In the genomic region with DNA sequence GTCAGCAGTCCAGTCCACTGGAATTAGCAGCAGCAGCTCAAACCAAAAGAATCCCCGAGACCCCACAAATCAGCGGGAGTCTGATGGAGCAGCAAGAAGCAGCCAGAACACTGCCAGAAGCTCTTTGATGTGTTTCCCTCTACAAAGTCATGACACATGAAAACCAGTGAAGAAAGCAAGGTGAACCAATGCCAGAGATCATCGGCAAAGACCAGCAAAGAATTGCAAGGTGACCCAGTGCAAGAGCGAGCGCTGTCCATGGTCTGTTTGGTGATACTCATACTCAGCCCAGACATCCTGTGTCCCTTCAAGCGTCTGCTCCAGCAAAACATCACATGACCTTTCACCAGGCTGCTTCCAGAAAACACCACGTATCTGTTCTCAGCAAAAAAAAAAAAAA, we compare ENCODE assay signal across 25 mouse cellular contexts. TPM values are rescaled to one million over a fixed set of nuclear protein-coding genes. Genes with fewer than 3 reads are reported as not detected.
DNase-seq lines count a peak whose midpoint lies in the region; ATAC-seq and TF ChIP-seq lines count a peak whose summit lies in the region.
"Had no signal": no experiment of that assay in that cellular context is flagged by ENCODE, and none has a peak within 500 bp of the region (broad histone marks: within the 10 kb centered on the region; RNA-seq: fewer than 3 reads in every experiment).

No protein-coding gene starts in this region.

- TF ChIP-seq POLR2A in myocyte (IDR thresholded peaks at IDR 0.05; ENCODE audit: insufficient read length, low read depth) = no peak

- peak; percentile 25 for DNase-seq in heart, adult 11 months
- peak; percentile 39 for DNase-seq in ES-CJ7 (ENCODE audit: low read depth, low spot score)
- peak; percentile 49 for DNase-seq in R1 (ENCODE audit: low read depth, low spot score)
- DNase-seq in embryo, embryonic 9.5 days (ENCODE audit: extremely low spot score) = no peak
- DNase-seq in right cerebral cortex, postnatal 10 days (ENCODE audit: low spot score in 2 of 2) = no peak
- DNase-seq: adrenal gland, adult 8-10 months; adrenal gland, postnatal 25 days; B cell, adult 2 months; cerebellum, adult 11 months; cerebellum, adult 18-20 months; cerebellum, adult 8-10 months; cerebellum, adult 9-11 months; cerebellum, postnatal 14 days; cerebellum, postnatal 36 days; embryo, embryonic 11 days; forebrain, postnatal 0 days had no signal

- no peaks in the 10 kb centered on the region for H3K27me3 ChIP-seq in heart, embryonic 11.5 days (ENCODE audit: control insufficient read depth, insufficient read depth, low read length)
- no peaks in the 10 kb centered on the region for H3K27me3 ChIP-seq in myocyte (ENCODE audit: control insufficient read depth, insufficient read depth, insufficient read length)
- H3K27me3 ChIP-seq: embryonic facial prominence, embryonic 12.5 days; forebrain, embryonic 13.5 days; forebrain, embryonic 15.5 days had no signal

- no peaks in the 10 kb centered on the region for H3K79me2 ChIP-seq in myocyte (ENCODE audit: control insufficient read depth, insufficient read depth)

- no peak overlapping the region for H3K4me2 ChIP-seq in heart, embryonic 11.5 days
- H3K4me2 ChIP-seq in myocyte (ENCODE audit: low read depth) = no peak overlapping the region
- H3K4me2 ChIP-seq: embryonic facial prominence, embryonic 12.5 days; forebrain, embryonic 13.5 days; forebrain, embryonic 15.5 days had no signal

- H3ac ChIP-seq in myocyte (ENCODE audit: control insufficient read depth, insufficient read length) = no peak overlapping the region

- no peaks in the 10 kb centered on the region for H3K36me3 ChIP-seq in heart, embryonic 11.5 days (ENCODE audit: control insufficient read depth, insufficient read depth, low read length)
- H3K36me3 ChIP-seq in myocyte (ENCODE audit: control insufficient read depth, insufficient read depth) = no peaks in the 10 kb centered on the region
- H3K36me3 ChIP-seq: embryonic facial prominence, embryonic 10.5 days; embryonic facial prominence, embryonic 12.5 days; forebrain, embryonic 15.5 days had no signal

- no peak overlapping the region for H3K4me3 ChIP-seq in heart, embryonic 11.5 days (ENCODE audit: low read depth, low read length)
- H3K4me3 ChIP-seq in myocyte = no peak overlapping the region
- H3K4me3 ChIP-seq: embryonic facial prominence, embryonic 10.5 days; embryonic facial prominence, embryonic 12.5 days; forebrain, embryonic 13.5 days; forebrain, embryonic 15.5 days had no signal

- H3K9ac ChIP-seq in heart, embryonic 11.5 days (ENCODE audit: low read depth, low read length) = no peak overlapping the region
- H3K9ac ChIP-seq: embryonic facial prominence, embryonic 12.5 days; forebrain, embryonic 13.5 days; forebrain, embryonic 15.5 days; forebrain, postnatal 0 days had no signal

- H3K4me1 ChIP-seq in heart, embryonic 11.5 days (ENCODE audit: control insufficient read depth, insufficient read depth, low read length) = peaks cover 8% of the 10 kb centered on the region; the same call in 1 of the 2 replicates
- H3K4me1 ChIP-seq: embryonic facial prominence, embryonic 10.5 days; embryonic facial prominence, embryonic 12.5 days; forebrain, embryonic 15.5 days had no signal

- H3K9me3 ChIP-seq in heart, embryonic 11.5 days (replicated peaks; ENCODE audit: control insufficient read depth, low read length) = no peaks in the 10 kb centered on the region
- H3K9me3 ChIP-seq: embryonic facial prominence, embryonic 10.5 days; forebrain, embryonic 13.5 days; forebrain, embryonic 15.5 days had no signal

- no peak for ATAC-seq in heart, embryonic 11.5 days (replicated peaks; ENCODE audit: insufficient number of reproducible peaks, low FRiP score, low TSS enrichment)
- ATAC-seq: activated CD4-positive, CD25-positive, alpha-beta regulatory T cell, adult 4 months; CD4-positive, CD25-positive, alpha-beta regulatory T cell, adult 4 months; forebrain, embryonic 13.5 days; forebrain, embryonic 15.5 days; forebrain, postnatal 0 days; Patski had no signal

- WGBS in heart, embryonic 11.5 days (ENCODE audit: insufficient replicate concordance) = 87% methylated on average over 7 of the region's 7 CpGs

- no peak overlapping the region for H3K27ac ChIP-seq in heart, embryonic 11.5 days (ENCODE audit: low read depth, low read length)
- H3K27ac ChIP-seq: embryonic facial prominence, embryonic 10.5 days; embryonic facial prominence, embryonic 12.5 days; forebrain, embryonic 13.5 days; forebrain, embryonic 15.5 days had no signal

TF ChIP-seq in myocyte, 11 proteins besides CTCF, POLR2A, EP300 and RAD21:
- TF ChIP-seq CEBPB (IDR thresholded peaks at IDR 0.05; ENCODE audit: insufficient read depth, poor library complexity, severe bottlenecking) = no peak
- peak; percentile 87 for TF ChIP-seq REST (IDR thresholded peaks at IDR 0.05; ENCODE audit: insufficient read depth, insufficient read length)

RNA-seq across cellular contexts. Expression of a gene that starts 14.9 kb away (rescaled TPM):
- polyA plus RNA-seq in heart, embryonic 11.5 days (2014; fragmentation: Nextera tagmentation; extraction: Ambion mirVana) = 24.2 and 29.5 TPM in 2 replicates
- polyA plus RNA-seq in myocyte (2012; fragmentation: generic; extraction: Trizol) = 0.44 TPM

RNA-seq across cellular contexts. Expression of a gene that starts 45.0 kb away (rescaled TPM):
- polyA plus RNA-seq in heart, embryonic 11.5 days (2014; fragmentation: Nextera tagmentation; extraction: Ambion mirVana) = 18.0 and 19.0 TPM in 2 replicates
- 5.3 TPM for polyA plus RNA-seq in myocyte (2012; fragmentation: generic; extraction: Trizol)

Comparison
In these comparisons a context has a peak if more than half of its experiments do, and no peak if none do; other contexts are left out.
1. DNase-seq: peak in heart, adult 11 months (single experiment), ES-CJ7 (single experiment) and R1 (single experiment); none in embryo, embryonic 9.5 days (single experiment) and right cerebral cortex, postnatal 10 days (0 of 2).
2. RNA of a gene that starts 14.9 kb away (polyA plus RNA-seq): 24.2 to 29.5 TPM in heart, embryonic 11.5 days; 0.44 TPM in myocyte (single experiment); every median in the first group is over 10 times any median in the second.